Mouse (Mus musculus) kidney, adult 9 months (tissue): ENCODE data around the gene Tarbp1.
"Not testable (repeated sequence)": the region's sequence is repeated elsewhere in the genome, so short reads cannot be mapped to it uniquely, and the experiment has no call there.

ENCODE experiments used
- DNase-seq: peaks from one replicate; pipeline ENCODE4 v3.0.0; 2022

Gene Tarbp1

GRCm38 (mm10) chr8:126494160-126495110 is 19.6 kb upstream of the Tarbp1 start:
- no peak for DNase-seq

GRCm38 (mm10) chr8:126482938-126483337 is 8.1 kb upstream of the Tarbp1 start:
- DNase-seq, result peak; percentile 83

- DNase-seq, result no peak
Observed at GRCm38 (mm10) chr8:126482348-126482720, 7.5 kb upstream of the Tarbp1 start.

- DNase-seq, result peak; percentile 72
Observed at GRCm38 (mm10) chr8:126481494-126482347, 6.9 kb upstream of the Tarbp1 start.

- DNase-seq, result no peak
Observed at GRCm38 (mm10) chr8:126480366-126480765, 5.5 kb upstream of the Tarbp1 start.

- DNase-seq, result no peak
Observed at GRCm38 (mm10) chr8:126478714-126479113, 3.8 kb upstream of the Tarbp1 start.

- DNase-seq, result not testable (repeated sequence)
Observed at GRCm38 (mm10) chr8:126476151-126476855, 1.4 kb upstream of the Tarbp1 start.

GRCm38 (mm10) chr8:126475738-126476137 is 873 bp upstream of the Tarbp1 start:
- DNase-seq, result not testable (repeated sequence)

GRCm38 (mm10) chr8:126473802-126474298 is 1.0 kb downstream of the Tarbp1 start:
- DNase-seq, result no peak

- no peak for DNase-seq
Observed at GRCm38 (mm10) chr8:126464071-126464470, 10.8 kb downstream of the Tarbp1 start.

GRCm38 (mm10) chr8:126461735-126462134 is 13.1 kb downstream of the Tarbp1 start:
- no peak for DNase-seq

- peak; percentile 44 for DNase-seq
Observed at GRCm38 (mm10) chr8:126460274-126460673, 14.6 kb downstream of the Tarbp1 start.

GRCm38 (mm10) chr8:126455383-126455782 is 19.5 kb downstream of the Tarbp1 start:
- no peak for DNase-seq

GRCm38 (mm10) chr8:126451158-126451557 is 23.7 kb downstream of the Tarbp1 start:
- no peak for DNase-seq

- DNase-seq, result no peak
Observed at GRCm38 (mm10) chr8:126438937-126439336, 35.9 kb downstream of the Tarbp1 start.

GRCm38 (mm10) chr8:126433827-126434226 is 41.0 kb downstream of the Tarbp1 start:
- no peak for DNase-seq

GRCm38 (mm10) chr8:126429635-126430034 is 45.2 kb downstream of the Tarbp1 start:
- no peak for DNase-seq

- DNase-seq, result peak; percentile 40
Observed at GRCm38 (mm10) chr8:126424946-126425345, 49.9 kb downstream of the Tarbp1 start.

- DNase-seq, result peak; percentile 77
Observed at GRCm38 (mm10) chr8:126424163-126424562, 50.7 kb downstream of the Tarbp1 start.

GRCm38 (mm10) chr8:126422920-126423300 is 52.0 kb downstream of the Tarbp1 start:
- peak; percentile 68 for DNase-seq

GRCm38 (mm10) chr8:126422174-126422919 is 52.5 kb downstream of the Tarbp1 start, which contains the start of gene Coa6:
Coa6 (plus strand) TSS chr8:126422515.
- DNase-seq, result peak; percentile 99

- no peak for DNase-seq
Observed at GRCm38 (mm10) chr8:126420834-126421233, 54.0 kb downstream of the Tarbp1 start.
